Comparison of ENCODE assay signal across 8 mouse cellular contexts in the genomic region with DNA sequence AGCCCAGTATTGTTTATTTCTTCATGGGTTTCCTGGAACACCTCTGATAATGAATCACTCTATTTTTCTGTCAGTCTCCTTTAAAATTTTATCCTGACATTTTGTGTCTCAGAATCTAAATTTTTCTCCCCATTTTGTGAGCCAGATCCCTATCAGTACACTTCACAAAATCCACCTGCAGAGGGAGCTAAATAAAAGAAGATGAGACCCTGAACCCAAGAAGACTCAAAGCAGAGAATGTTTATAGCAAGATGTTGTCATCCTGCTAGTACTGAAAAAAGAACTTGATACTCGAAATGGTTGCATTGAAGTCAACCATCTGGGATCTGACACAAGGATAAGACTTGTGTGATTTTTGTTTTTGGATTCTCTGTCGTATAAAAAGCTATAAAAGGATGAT. TPM values are rescaled to one million over a fixed set of nuclear protein-coding genes. Genes with fewer than 3 reads are reported as not detected.
DNase-seq lines count a peak whose midpoint lies in the region; ATAC-seq and TF ChIP-seq lines count a peak whose summit lies in the region.

No protein-coding gene starts in this region.

- no peak overlapping the region for H3K27ac ChIP-seq in heart, adult 2 months
- H3K27ac ChIP-seq in neural tube, embryonic 11.5 days (ENCODE audit: low read depth, low read length): no peak overlapping the region
- H3K27ac ChIP-seq in neural tube, embryonic 15.5 days (replicated peaks): no peak overlapping the region
- H3K27ac ChIP-seq in limb, embryonic 10.5 days: no peak overlapping the region

- WGBS in heart, adult 2 months: 45% methylated on average over 2 of the region's 2 CpGs
- 42% methylated on average over 2 of the region's 2 CpGs for WGBS in neural tube, embryonic 11.5 days
- WGBS in neural tube, embryonic 15.5 days: 42% methylated on average over 2 of the region's 2 CpGs
- 56% methylated on average over 2 of the region's 2 CpGs for WGBS in limb, embryonic 10.5 days

- no peak for TF ChIP-seq POLR2A in heart, adult 2 months (IDR thresholded peaks at IDR 0.05; ENCODE audit: insufficient read depth, low read depth, low read length)
- TF ChIP-seq POLR2A in brain, embryonic 14.5 days (IDR thresholded peaks at IDR 0.05; ENCODE audit: borderline replicate concordance, extremely low read depth, insufficient read depth, insufficient read length, poor library complexity, severe bottlenecking): no peak

- no peaks in the 10 kb centered on the region for H3K27me3 ChIP-seq in heart, adult 2 months (ENCODE audit: control insufficient read depth, insufficient read depth, low read length)
- no peaks in the 10 kb centered on the region for H3K27me3 ChIP-seq in neural tube, embryonic 11.5 days (ENCODE audit: control insufficient read depth, insufficient read depth, low read length)
- no peaks in the 10 kb centered on the region for H3K27me3 ChIP-seq in neural tube, embryonic 15.5 days (replicated peaks)
- no peaks in the 10 kb centered on the region for H3K27me3 ChIP-seq in limb, embryonic 10.5 days (ENCODE audit: low read depth, poor library complexity, severe bottlenecking)

- H3K4me1 ChIP-seq in heart, adult 2 months (ENCODE audit: control insufficient read depth, insufficient read depth, low read length): peaks cover 12% of the 10 kb centered on the region
- H3K4me1 ChIP-seq in neural tube, embryonic 11.5 days (ENCODE audit: control insufficient read depth, insufficient read depth, low read length): no peaks in the 10 kb centered on the region
- no peaks in the 10 kb centered on the region for H3K4me1 ChIP-seq in neural tube, embryonic 15.5 days
- no peaks in the 10 kb centered on the region for H3K4me1 ChIP-seq in limb, embryonic 10.5 days

- peaks cover 10% of the 10 kb centered on the region for H3K36me3 ChIP-seq in heart, adult 2 months (ENCODE audit: control insufficient read depth, insufficient read depth, low read length)
- no peaks in the 10 kb centered on the region for H3K36me3 ChIP-seq in neural tube, embryonic 11.5 days (ENCODE audit: control insufficient read depth, insufficient read depth, low read length)
- H3K36me3 ChIP-seq in neural tube, embryonic 15.5 days: no peaks in the 10 kb centered on the region
- H3K36me3 ChIP-seq in limb, embryonic 10.5 days: 0 out of 2 replicates have a peak, but pooled peaks cover 3% of the 10 kb centered on the region

- peak; percentile 82 for TF ChIP-seq CTCF in heart, adult 2 months (IDR thresholded peaks at IDR 0.05)
- TF ChIP-seq CTCF in brain, embryonic 14.5 days (IDR thresholded peaks at IDR 0.05; ENCODE audit: borderline replicate concordance, extremely low read depth, insufficient read depth, insufficient read length): peak; percentile 27; the same call in 1 of the 2 replicates

- H3K4me3 ChIP-seq in heart, adult 2 months: no peak overlapping the region
- H3K4me3 ChIP-seq in neural tube, embryonic 11.5 days (ENCODE audit: low read depth, low read length): no peak overlapping the region
- H3K4me3 ChIP-seq in neural tube, embryonic 15.5 days (replicated peaks): no peak overlapping the region
- no peak overlapping the region for H3K4me3 ChIP-seq in limb, embryonic 10.5 days

- H3K4me2 ChIP-seq in neural tube, embryonic 11.5 days (ENCODE audit: low read depth): no peak overlapping the region
- no peak overlapping the region for H3K4me2 ChIP-seq in neural tube, embryonic 15.5 days

- peaks cover 6% of the 10 kb centered on the region for H3K79me2 ChIP-seq in heart, adult 2 months (replicated peaks; ENCODE audit: control insufficient read depth, insufficient read depth, low read length)

- no peak overlapping the region for H3K9ac ChIP-seq in heart, adult 2 months (ENCODE audit: low read depth, low read length)
- H3K9ac ChIP-seq in neural tube, embryonic 11.5 days (ENCODE audit: low read length): no peak overlapping the region
- no peak overlapping the region for H3K9ac ChIP-seq in neural tube, embryonic 15.5 days (replicated peaks)

- no peak for ATAC-seq in neural tube, embryonic 11.5 days (ENCODE audit: insufficient read depth, low FRiP score, low TSS enrichment)
- no peak for ATAC-seq in neural tube, embryonic 15.5 days (ENCODE audit: low FRiP score)

- intact Hi-C loops in heart, adult 2 months (cut with DNase I): loop anchor here (2.0 kb wide), 1 partner anchor 51 kb away; no protein-coding TSS in a partner anchor

- DNase-seq in heart, adult 2 months: no peak
- no peak for DNase-seq in heart, adult 11 months
- DNase-seq in neural tube, embryonic 11.5 days (ENCODE audit: low spot score): peak; percentile 25
- DNase-seq in brain, embryonic 14.5 days (ENCODE audit: low read depth): peak; percentile 75
- DNase-seq in retina, postnatal 1 day: peak; percentile 69
- no peak for DNase-seq in limb, embryonic 10.5 days (ENCODE audit: low spot score)
- DNase-seq in adrenal gland, postnatal 25 days: no peak

- H3K9me3 ChIP-seq in neural tube, embryonic 11.5 days (ENCODE audit: control insufficient read depth, low read length): no peaks in the 10 kb centered on the region
- H3K9me3 ChIP-seq in neural tube, embryonic 15.5 days (replicated peaks): no peaks in the 10 kb centered on the region
- no peaks in the 10 kb centered on the region for H3K9me3 ChIP-seq in limb, embryonic 10.5 days (replicated peaks)

- TF ChIP-seq EP300 in heart, adult 2 months (IDR thresholded peaks at IDR 0.05; ENCODE audit: insufficient read depth, low read depth, low read length): no peak

RNA-seq across cellular contexts. Expression of a gene that starts 40.1 kb away (rescaled TPM):
- 100 to 1,000 TPM; 131 to 155 TPM for total RNA-seq in heart, adult 2 months (2021)
- 23.9 and 40.7 TPM in 2 replicates for polyA plus RNA-seq in heart, adult 2 months (2012; rRNA removed)
- 85.6 and 86.6 TPM in 2 replicates for polyA plus RNA-seq in neural tube, embryonic 11.5 days (2014; fragmentation: Nextera tagmentation; extraction: Ambion mirVana)
- 64.9 and 71.1 TPM in 2 replicates for polyA plus RNA-seq in neural tube, embryonic 15.5 days (2015; fragmentation: Nextera tagmentation; extraction: Ambion mirVana)
- 91.9 and 112 TPM in 2 replicates for polyA plus RNA-seq in brain, embryonic 14.5 days (2012; rRNA removed)
- 28.0 and 30.4 TPM in 2 replicates for polyA plus RNA-seq in limb, embryonic 10.5 days (2016; fragmentation: Nextera tagmentation; extraction: Ambion mirVana)
- 98.6 and 120 TPM in 2 replicates for total RNA-seq in adrenal gland, postnatal 25 days (2021)

Comparison
In these comparisons a context has a peak if more than half of its experiments do, and no peak if none do; other contexts are left out.
1. DNase-seq: peak in neural tube, embryonic 11.5 days (single experiment), brain, embryonic 14.5 days (single experiment) and retina, postnatal 1 day (single experiment); none in heart, adult 2 months (0 of 2), heart, adult 11 months (single experiment), limb, embryonic 10.5 days (single experiment) and adrenal gland, postnatal 25 days (single experiment).